ENCODE assay signal across 10 mouse cellular contexts in the genomic region with DNA sequence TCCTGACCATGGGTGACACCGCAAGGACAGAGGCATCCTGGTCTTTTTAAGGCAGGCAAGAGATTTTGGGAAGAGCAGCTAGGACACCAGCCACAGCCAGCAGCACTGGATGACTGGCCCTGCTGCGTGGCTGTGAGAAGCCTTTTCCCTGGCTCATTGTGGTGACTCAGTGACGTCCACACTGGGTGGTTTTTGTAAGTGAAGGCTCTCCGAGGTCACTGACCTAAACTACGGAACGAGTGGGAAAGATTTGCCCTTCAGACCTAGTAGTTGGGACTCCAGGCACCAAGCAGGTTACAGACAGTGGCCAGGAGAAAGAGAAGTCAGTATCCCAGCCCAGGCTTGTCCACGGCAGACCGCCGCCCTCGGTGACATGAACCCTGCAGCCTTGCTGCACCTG. TPM values are rescaled to one million over a fixed set of nuclear protein-coding genes. Genes with fewer than 3 reads are reported as not detected.
A peak's percentile ranks its signal among the peaks of the same experiment; 100 is the strongest.
DNase-seq lines count a peak whose midpoint lies in the region; ATAC-seq and TF ChIP-seq lines count a peak whose summit lies in the region.
"Had no signal": no experiment of that assay in that cellular context is flagged by ENCODE, and none has a peak within 500 bp of the region (broad histone marks: within the 10 kb centered on the region; RNA-seq: fewer than 3 reads in every experiment).

No protein-coding gene starts in this region.

- no peak for ATAC-seq in heart, embryonic 15.5 days (replicated peaks; ENCODE audit: insufficient number of reproducible peaks, insufficient read depth, low FRiP score, low read depth)
- no peak for ATAC-seq in midbrain, embryonic 11.5 days (ENCODE audit: low FRiP score)
- no peak for ATAC-seq in monocyte, adult 5-6 weeks (replicated peaks; ENCODE audit: insufficient number of reproducible peaks, low FRiP score, low TSS enrichment, poor library complexity, severe bottlenecking)

- H3K4me1 ChIP-seq in heart, embryonic 15.5 days (replicated peaks): peaks cover 43% of the 10 kb centered on the region
- peaks cover 21% of the 10 kb centered on the region for H3K4me1 ChIP-seq in cortical plate, adult 2 months (ENCODE audit: control insufficient read depth, insufficient read depth, low read length)
- peaks cover 32% of the 10 kb centered on the region for H3K4me1 ChIP-seq in midbrain, embryonic 11.5 days (ENCODE audit: control insufficient read depth, insufficient read depth, low read length)

- no peak for TF ChIP-seq CTCF in cortical plate, adult 2 months (IDR thresholded peaks at IDR 0.05; ENCODE audit: extremely low read depth, insufficient read depth, low read length)

- H3K27me3 ChIP-seq in heart, embryonic 15.5 days: no peaks in the 10 kb centered on the region
- H3K27me3 ChIP-seq in midbrain, embryonic 11.5 days (ENCODE audit: control insufficient read depth, insufficient read depth, low read length): no peaks in the 10 kb centered on the region
- H3K27me3 ChIP-seq: Patski had no signal

- H3K9ac ChIP-seq in heart, embryonic 15.5 days: 0 out of 2 replicates have a peak overlapping the region, but pooled peaks have one; percentile 1
- no peak overlapping the region for H3K9ac ChIP-seq in midbrain, embryonic 11.5 days (ENCODE audit: low read length)

- H3K27ac ChIP-seq in heart, embryonic 15.5 days: peak overlapping the region; percentile 32; the same call in 1 of the 2 replicates
- H3K27ac ChIP-seq in cortical plate, adult 2 months (ENCODE audit: insufficient read depth, low read length): peak overlapping the region; percentile 91
- peak overlapping the region; percentile 88 for H3K27ac ChIP-seq in midbrain, embryonic 11.5 days (ENCODE audit: low read depth, low read length)

- no peak overlapping the region for H3K4me2 ChIP-seq in heart, embryonic 15.5 days
- H3K4me2 ChIP-seq in midbrain, embryonic 11.5 days: no peak overlapping the region

- TF ChIP-seq POLR2A in cortical plate, adult 2 months (IDR thresholded peaks at IDR 0.05; ENCODE audit: extremely low read depth, insufficient read depth, low read length): no peak

- no peaks in the 10 kb centered on the region for H3K36me3 ChIP-seq in heart, embryonic 15.5 days
- H3K36me3 ChIP-seq in midbrain, embryonic 11.5 days (ENCODE audit: control insufficient read depth, insufficient read depth, low read length): no peaks in the 10 kb centered on the region

- WGBS in heart, embryonic 15.5 days: 82% methylated on average over 10 of the region's 10 CpGs
- 78% methylated on average over 10 of the region's 10 CpGs for WGBS in midbrain, embryonic 11.5 days

- DNase-seq in heart, postnatal 4 days: no peak
- DNase-seq in Muller cell, postnatal 12 days (ENCODE audit: inconsistent ontology term): peak; percentile 49
- no peak for DNase-seq in midbrain, embryonic 11.5 days (ENCODE audit: low spot score, missing footprints)
- no peak for DNase-seq in embryo, embryonic 9.5 days (ENCODE audit: extremely low spot score)
- no peak for DNase-seq in ovary, postnatal 10 days (ENCODE audit: low spot score)

- H3K9me3 ChIP-seq in heart, embryonic 15.5 days (replicated peaks): no peaks in the 10 kb centered on the region
- H3K9me3 ChIP-seq in midbrain, embryonic 11.5 days (ENCODE audit: control insufficient read depth, low read length): no peaks in the 10 kb centered on the region

- H3K4me3 ChIP-seq in heart, embryonic 15.5 days: no peak overlapping the region
- H3K4me3 ChIP-seq in cortical plate, adult 2 months (ENCODE audit: insufficient read depth, low read length): no peak overlapping the region
- no peak overlapping the region for H3K4me3 ChIP-seq in midbrain, embryonic 11.5 days (ENCODE audit: low read depth, low read length)

RNA-seq across cellular contexts. Expression of gene Ralgds, which starts 11.5 kb away (rescaled TPM):
- polyA plus RNA-seq in heart, embryonic 15.5 days (2015; fragmentation: Nextera tagmentation; extraction: Ambion mirVana): 17.5 and 24.6 TPM in 2 replicates
- 10 to 100 TPM; 23.9 to 26.0 TPM for total RNA-seq in heart, postnatal 4 days (2021)
- 107 and 112 TPM in 2 replicates for polyA plus RNA-seq in cortical plate, adult 2 months (2012; rRNA removed)
- polyA plus RNA-seq in midbrain, embryonic 11.5 days (2014; fragmentation: Nextera tagmentation; extraction: Ambion mirVana): 45.8 and 48.8 TPM in 2 replicates
- total RNA-seq in monocyte, adult 5-6 weeks (2017): 3.5 to 14.6 TPM (median 9.2 TPM) in 3 replicates

RNA-seq across cellular contexts. Expression of gene Gm10134, which starts 18.5 kb away (rescaled TPM):
- 1.3 and 1.5 TPM in 2 replicates for polyA plus RNA-seq in heart, embryonic 15.5 days (2015; fragmentation: Nextera tagmentation; extraction: Ambion mirVana)
- total RNA-seq in heart, postnatal 4 days (2021): 1 to 10 TPM in 1 of 2 experiments, not detected in 1; 1.2 TPM
- 0.79 TPM in 1 of 2 replicates, not detected in the other for polyA plus RNA-seq in cortical plate, adult 2 months (2012; rRNA removed)
- not detected in 2 replicates for polyA plus RNA-seq in midbrain, embryonic 11.5 days (2014; fragmentation: Nextera tagmentation; extraction: Ambion mirVana)
- not detected in 3 replicates for total RNA-seq in monocyte, adult 5-6 weeks (2017)
- polyA plus RNA-seq: Patski had no signal

RNA-seq across cellular contexts. Expression of gene Gbgt1, which starts 27.7 kb away (rescaled TPM):
- 0.67 and 1.1 TPM in 2 replicates for polyA plus RNA-seq in heart, embryonic 15.5 days (2015; fragmentation: Nextera tagmentation; extraction: Ambion mirVana)
- 1 to 10 TPM in 1 of 2 experiments, under 1 TPM in 1; 0.83 to 1.8 TPM for total RNA-seq in heart, postnatal 4 days (2021)
- 1.8 and 2.0 TPM in 2 replicates for polyA plus RNA-seq in cortical plate, adult 2 months (2012; rRNA removed)
- 0.10 and 0.25 TPM in 2 replicates for polyA plus RNA-seq in midbrain, embryonic 11.5 days (2014; fragmentation: Nextera tagmentation; extraction: Ambion mirVana)
- 0.76 to 1.8 TPM in 2 of 3 replicates, not detected in the other for total RNA-seq in monocyte, adult 5-6 weeks (2017)
- polyA plus RNA-seq: Patski had no signal

RNA-seq across cellular contexts. Expression of gene Cel, which starts 38.8 kb away (rescaled TPM):
- 0.25 TPM in 1 of 2 replicates, not detected in the other for polyA plus RNA-seq in heart, embryonic 15.5 days (2015; fragmentation: Nextera tagmentation; extraction: Ambion mirVana)
- total RNA-seq in heart, postnatal 4 days (2021): not detected
- 0.06 and 0.08 TPM in 2 replicates for polyA plus RNA-seq in cortical plate, adult 2 months (2012; rRNA removed)
- 0.07 TPM in 1 of 2 replicates, not detected in the other for polyA plus RNA-seq in midbrain, embryonic 11.5 days (2014; fragmentation: Nextera tagmentation; extraction: Ambion mirVana)
- not detected in 3 replicates for total RNA-seq in monocyte, adult 5-6 weeks (2017)
- total RNA-seq: left cerebral cortex, postnatal 14 days had no signal
- polyA plus RNA-seq: Patski had no signal

RNA-seq across cellular contexts. Expression of gene Mrps2, which starts 56.5 kb away (rescaled TPM):
- polyA plus RNA-seq in heart, embryonic 15.5 days (2015; fragmentation: Nextera tagmentation; extraction: Ambion mirVana): 45.2 and 50.6 TPM in 2 replicates
- 10 to 100 TPM; 48.3 to 50.4 TPM for total RNA-seq in heart, postnatal 4 days (2021)
- 37.2 and 38.8 TPM in 2 replicates for polyA plus RNA-seq in cortical plate, adult 2 months (2012; rRNA removed)
- polyA plus RNA-seq in midbrain, embryonic 11.5 days (2014; fragmentation: Nextera tagmentation; extraction: Ambion mirVana): 65.9 and 71.6 TPM in 2 replicates
- 6.6 to 12.3 TPM (median 7.7 TPM) in 3 replicates for total RNA-seq in monocyte, adult 5-6 weeks (2017)

Comparison
In these comparisons a context has a peak if more than half of its experiments do, and no peak if none do; other contexts are left out.
1. H3K27ac ChIP-seq: peak in every context shown above with its lines; median percentile 91 in cortical plate, adult 2 months; 88 in midbrain, embryonic 11.5 days; 32 in heart, embryonic 15.5 days.